Mouse (Mus musculus) thymus, postnatal 0 days (tissue): ENCODE measurements around the gene Rpl18a. TPM values are rescaled to one million over a fixed set of nuclear protein-coding genes. Genes with fewer than 3 reads are reported as not detected.
"Not testable (repeated sequence)": the region's sequence is repeated elsewhere in the genome, so short reads cannot be mapped to it uniquely, and the experiment has no call there.

Source experiments
- DNase-seq: peaks from one replicate; pipeline ENCODE4 v3.0.0-alpha.2; 2015; ENCODE audit warnings: low spot score
- polyA plus RNA-seq: library from polyadenylated mRNA; unstranded; fragments of >200 nt; fragmentation: Nextera tagmentation; extraction: Ambion mirVana; gene quantifications from 2 replicates; pipeline ENCODE4 v1.2.1, GENCODE M21; 2015

The Rpl18a gene
- polyA plus RNA-seq, 1 experiment from 2014 or later, result 6,882 TPM

GRCm38 (mm10) chr8:70903582-70903981 is 6.4 kb upstream of the Rpl18a start:
- DNase-seq, result no peak

GRCm38 (mm10) chr8:70903112-70903511 is 5.9 kb upstream of the Rpl18a start:
- no peak for DNase-seq

GRCm38 (mm10) chr8:70902211-70902610 is 5.0 kb upstream of the Rpl18a start:
- DNase-seq, result no peak

GRCm38 (mm10) chr8:70900872-70901387 is 3.7 kb upstream of the Rpl18a start:
- no peak for DNase-seq

- DNase-seq, result no peak
These were observed 2.0 kb upstream of the Rpl18a start for GRCm38 (mm10) chr8:70899226-70899625.

GRCm38 (mm10) chr8:70898661-70899198 is 1.5 kb upstream of the Rpl18a start:
- peak; percentile 42 for DNase-seq

- DNase-seq, result peak; percentile 86
These were observed 635 bp upstream of the Rpl18a start for GRCm38 (mm10) chr8:70897681-70898413.

GRCm38 (mm10) chr8:70896316-70897020 is 744 bp downstream of the Rpl18a start:
- DNase-seq, result peak; percentile 13

- not testable (repeated sequence) for DNase-seq
These were observed 1.5 kb downstream of the Rpl18a start for GRCm38 (mm10) chr8:70895571-70896259.

- DNase-seq, result no peak
These were observed 2.3 kb downstream of the Rpl18a start for GRCm38 (mm10) chr8:70894771-70895545.

- DNase-seq, result no peak
These were observed 2.9 kb downstream of the Rpl18a start for GRCm38 (mm10) chr8:70894385-70894720.

- peak; percentile 83 for DNase-seq
These were observed 3.4 kb downstream of the Rpl18a start for GRCm38 (mm10) chr8:70893656-70894384.

- DNase-seq, result no peak
These were observed 4.1 kb downstream of the Rpl18a start for GRCm38 (mm10) chr8:70892896-70893655.

- no peak for DNase-seq
These were observed 5.0 kb downstream of the Rpl18a start, which contains the start of gene Slc5a5 for GRCm38 (mm10) chr8:70892022-70892895. Gene Slc5a5, minus strand, starts transcription at chr8:70892757.

GRCm38 (mm10) chr8:70891356-70891755 is 5.9 kb downstream of the Rpl18a start:
- no peak for DNase-seq

- DNase-seq, result no peak
These were observed 6.6 kb downstream of the Rpl18a start for GRCm38 (mm10) chr8:70890656-70891055.

GRCm38 (mm10) chr8:70887669-70888068 is 9.5 kb downstream of the Rpl18a start:
- DNase-seq, result peak; percentile 36

GRCm38 (mm10) chr8:70885612-70886011 is 11.6 kb downstream of the Rpl18a start:
- DNase-seq, result peak; percentile 43
